8 mouse cellular contexts compared by ENCODE assay signal in genomic region chr2:165275824-165276223, GRCm38 (mm10). TPM values are rescaled to one million over a fixed set of nuclear protein-coding genes. Genes with fewer than 3 reads are reported as not detected.
DNase-seq lines count a peak whose midpoint lies in the region; ATAC-seq and TF ChIP-seq lines count a peak whose summit lies in the region.

No protein-coding gene starts in this region.

- H3K36me3 ChIP-seq in G1E (replicated peaks): peaks cover 56% of the 10 kb centered on the region
- peaks cover 19% of the 10 kb centered on the region for H3K36me3 ChIP-seq in forebrain, embryonic 12.5 days (replicated peaks)
- peaks cover 29% of the 10 kb centered on the region for H3K36me3 ChIP-seq in hindbrain, embryonic 12.5 days

- 0 out of 2 replicates have a peak, but pooled peaks have one; percentile 25 for ATAC-seq in G1E (ENCODE audit: extremely low read depth, insufficient number of reproducible peaks, low FRiP score, poor library complexity, severe bottlenecking)
- peak; percentile 54 for ATAC-seq in forebrain, embryonic 12.5 days (ENCODE audit: low FRiP score)
- peak; percentile 43 for ATAC-seq in hindbrain, embryonic 12.5 days (ENCODE audit: low FRiP score)

- no peak overlapping the region for H3K9ac ChIP-seq in forebrain, embryonic 12.5 days
- no peak overlapping the region for H3K9ac ChIP-seq in hindbrain, embryonic 12.5 days

- 29% methylated on average over 8 of the region's 8 CpGs for WGBS in forebrain, embryonic 12.5 days
- WGBS in hindbrain, embryonic 12.5 days: 35% methylated on average over 8 of the region's 8 CpGs

- no peak for TF ChIP-seq CTCF in G1E (IDR thresholded peaks at IDR 0.05; ENCODE audit: low read depth, low read length)

- H3K27ac ChIP-seq in forebrain, embryonic 12.5 days: peak overlapping the region; percentile 82
- peak overlapping the region; percentile 69 for H3K27ac ChIP-seq in hindbrain, embryonic 12.5 days

- H3K9me3 ChIP-seq in G1E (replicated peaks): no peaks in the 10 kb centered on the region
- no peaks in the 10 kb centered on the region for H3K9me3 ChIP-seq in forebrain, embryonic 12.5 days
- H3K9me3 ChIP-seq in hindbrain, embryonic 12.5 days (replicated peaks): no peaks in the 10 kb centered on the region

- DNase-seq in G1E (ENCODE audit: low spot score): no peak
- DNase-seq in brain, embryonic 18.5 days (ENCODE audit: low read depth, low spot score): peak; percentile 73
- DNase-seq in layer of hippocampus, postnatal 36 days: peak; percentile 76 to 77
- peak; percentile 74 for DNase-seq in lung, postnatal 36 days
- DNase-seq in right cerebral cortex, adult 18-20 months: peak; percentile 84
- DNase-seq in urinary bladder, postnatal 36 days (ENCODE audit: low spot score in 2 of 2): peak; percentile 41 to 66

- H3K27me3 ChIP-seq in G1E (ENCODE audit: insufficient read depth, low read length): no peaks in the 10 kb centered on the region
- peaks cover 14% of the 10 kb centered on the region; the same call in 1 of the 2 replicates for H3K27me3 ChIP-seq in forebrain, embryonic 12.5 days
- peaks cover 5% of the 10 kb centered on the region; the same call in 1 of the 2 replicates for H3K27me3 ChIP-seq in hindbrain, embryonic 12.5 days

- 0 out of 2 replicates have a peak overlapping the region, but pooled peaks have one; percentile 15 for H3K4me2 ChIP-seq in forebrain, embryonic 12.5 days
- H3K4me2 ChIP-seq in hindbrain, embryonic 12.5 days (replicated peaks): no peak overlapping the region

- no peak overlapping the region for H3K4me3 ChIP-seq in G1E (ENCODE audit: low read depth, low read length)
- H3K4me3 ChIP-seq in forebrain, embryonic 12.5 days (replicated peaks): no peak overlapping the region
- no peak overlapping the region for H3K4me3 ChIP-seq in hindbrain, embryonic 12.5 days

- no peaks in the 10 kb centered on the region for H3K4me1 ChIP-seq in G1E (ENCODE audit: insufficient read depth, low read depth, low read length)
- peaks cover 56% of the 10 kb centered on the region for H3K4me1 ChIP-seq in forebrain, embryonic 12.5 days
- peaks cover 50% of the 10 kb centered on the region for H3K4me1 ChIP-seq in hindbrain, embryonic 12.5 days

RNA-seq across cellular contexts. Expression of gene Slc35c2, which starts 11.8 kb away (rescaled TPM):
- 20.5 and 41.6 TPM in 2 replicates for total RNA-seq in G1E (2014; fragmentation: Nextera tagmentation)
- total RNA-seq in G1E (2017): 32.7 and 36.8 TPM in 2 replicates
- 62.5 and 70.3 TPM in 2 replicates for polyA plus RNA-seq in G1E (2012)
- polyA plus RNA-seq in forebrain, embryonic 12.5 days (2016; fragmentation: Nextera tagmentation; extraction: Ambion mirVana): 57.9 and 62.4 TPM in 2 replicates
- 57.1 and 57.9 TPM in 2 replicates for polyA plus RNA-seq in hindbrain, embryonic 12.5 days (2016; fragmentation: Nextera tagmentation; extraction: Ambion mirVana)
- total RNA-seq in layer of hippocampus, postnatal 36 days (2021): 10 to 100 TPM; 94.0 to 98.4 TPM

RNA-seq across cellular contexts. Expression of gene Cdh22, which starts 41.2 kb away (rescaled TPM):
- total RNA-seq in G1E (2014; fragmentation: Nextera tagmentation) (not detected in 2 replicates), G1E (2017) (0.05 TPM in 1 of 2 replicates, not detected in the other)
- polyA plus RNA-seq in G1E (2012): not detected in 2 replicates
- 10.6 and 11.4 TPM in 2 replicates for polyA plus RNA-seq in forebrain, embryonic 12.5 days (2016; fragmentation: Nextera tagmentation; extraction: Ambion mirVana)
- 12.3 and 13.5 TPM in 2 replicates for polyA plus RNA-seq in hindbrain, embryonic 12.5 days (2016; fragmentation: Nextera tagmentation; extraction: Ambion mirVana)
- total RNA-seq in layer of hippocampus, postnatal 36 days (2021): 10 to 100 TPM; 12.9 to 13.1 TPM

RNA-seq across cellular contexts. Expression of gene Elmo2, which starts 50.5 kb away (rescaled TPM):
- 22.6 and 38.3 TPM in 2 replicates for total RNA-seq in G1E (2014; fragmentation: Nextera tagmentation)
- total RNA-seq in G1E (2017): 17.7 and 18.8 TPM in 2 replicates
- 8.1 and 15.1 TPM in 2 replicates for polyA plus RNA-seq in G1E (2012)
- 94.6 and 99.7 TPM in 2 replicates for polyA plus RNA-seq in forebrain, embryonic 12.5 days (2016; fragmentation: Nextera tagmentation; extraction: Ambion mirVana)
- polyA plus RNA-seq in hindbrain, embryonic 12.5 days (2016; fragmentation: Nextera tagmentation; extraction: Ambion mirVana): 88.8 TPM in 2 replicates
- 100 to 1,000 TPM; 179 to 195 TPM for total RNA-seq in layer of hippocampus, postnatal 36 days (2021)

Comparison
In these comparisons a context has a peak if more than half of its experiments do, and no peak if none do; other contexts are left out.
1. RNA of gene Cdh22, which starts 41.2 kb away (polyA plus RNA-seq): 12.3 to 13.5 TPM in hindbrain, embryonic 12.5 days and 10.6 to 11.4 TPM in forebrain, embryonic 12.5 days; not detected in G1E; every median in the first group is over 10 times any median in the second.
2. Peak in every context shown above with its lines, with median percentiles within 50 percentile points of each other: ATAC-seq.